ENCODE assay signal across 26 mouse cellular contexts in the genomic region with DNA sequence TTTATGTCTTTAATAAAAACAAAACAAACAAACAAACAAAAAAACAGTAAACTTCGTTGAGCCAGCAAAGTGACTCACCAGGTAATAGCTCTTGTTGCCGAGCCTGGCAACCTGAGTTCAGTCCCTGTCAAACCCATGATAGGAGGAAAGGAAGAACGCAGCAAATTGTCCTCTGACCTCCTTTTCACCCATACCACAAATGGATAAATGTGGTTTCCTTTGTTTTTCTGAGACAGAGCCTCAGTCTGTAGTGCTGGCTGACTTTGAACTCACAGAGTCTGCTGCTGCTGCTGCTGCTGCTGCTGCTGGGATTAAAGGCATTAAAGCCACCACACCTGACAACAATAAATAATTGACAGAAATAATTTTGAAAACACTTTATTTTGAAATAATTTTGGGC. TPM values are rescaled to one million over a fixed set of nuclear protein-coding genes. Genes with fewer than 3 reads are reported as not detected.
DNase-seq lines count a peak whose midpoint lies in the region; ATAC-seq and TF ChIP-seq lines count a peak whose summit lies in the region.
"Had no signal": no experiment of that assay in that cellular context is flagged by ENCODE, and none has a peak within 500 bp of the region (broad histone marks: within the 10 kb centered on the region; RNA-seq: fewer than 3 reads in every experiment).

No protein-coding gene starts in this region.

- TF ChIP-seq POLR2A in thymus, adult 2 months (IDR thresholded peaks at IDR 0.05; ENCODE audit: control insufficient read depth, extremely low read depth, insufficient read depth, low read length, poor library complexity) = no peak

- no peak for ATAC-seq in intestine, postnatal 0 days
- ATAC-seq: forebrain, embryonic 13.5 days; forebrain, embryonic 15.5 days; forebrain, postnatal 0 days; Patski had no signal

- no peaks in the 10 kb centered on the region for H3K36me3 ChIP-seq in thymus, adult 2 months (ENCODE audit: control insufficient read depth, insufficient read depth, low read length)
- peaks cover 34% of the 10 kb centered on the region for H3K36me3 ChIP-seq in intestine, postnatal 0 days (ENCODE audit: control insufficient read depth, insufficient read depth)

- peak overlapping the region; percentile 40; the same call in 1 of the 2 replicates for H3K27ac ChIP-seq in thymus, adult 2 months (ENCODE audit: control insufficient read depth, insufficient read depth, low read length)
- no peak overlapping the region for H3K27ac ChIP-seq in intestine, postnatal 0 days (ENCODE audit: low read depth, low read length)
- H3K27ac ChIP-seq: embryonic facial prominence, embryonic 10.5 days; embryonic facial prominence, embryonic 12.5 days; forebrain, embryonic 13.5 days; forebrain, embryonic 15.5 days had no signal

- H3K4me2 ChIP-seq in intestine, postnatal 0 days (replicated peaks; ENCODE audit: low read depth) = no peak overlapping the region
- H3K4me2 ChIP-seq: embryonic facial prominence, embryonic 12.5 days; forebrain, embryonic 13.5 days; forebrain, embryonic 15.5 days had no signal

- WGBS in thymus, adult 2 months = 23% methylated on average over 3 of the region's 3 CpGs
- WGBS in intestine, postnatal 0 days = 71% methylated on average over 3 of the region's 3 CpGs

- DNase-seq in thymus, adult 2 months = no peak
- DNase-seq in thymus, adult 18-20 months = no peak
- peak; percentile 37 for DNase-seq in thymus, postnatal 14 days
- DNase-seq in thymus, postnatal 10 days (ENCODE audit: low spot score in 2 of 2) = no peak
- peak; percentile 46 for DNase-seq in T-cell, adult 2 months (ENCODE audit: low spot score)
- DNase-seq in cerebellum, postnatal 25 days = no peak
- DNase-seq: adrenal gland, adult 2 months; adrenal gland, postnatal 10 days; adrenal gland, postnatal 25 days; cerebellum, adult 11 months; cerebellum, adult 18-20 months; cerebellum, adult 8-10 months; cerebellum, adult 9-11 months; cerebellum, postnatal 14 days; forebrain, postnatal 0 days had no signal

- no peaks in the 10 kb centered on the region for H3K27me3 ChIP-seq in thymus, adult 2 months (ENCODE audit: control insufficient read depth, insufficient read depth, low read length)
- no peaks in the 10 kb centered on the region for H3K27me3 ChIP-seq in intestine, postnatal 0 days (replicated peaks; ENCODE audit: control insufficient read depth, insufficient read depth, low read length)
- H3K27me3 ChIP-seq: CH12.LX; embryonic facial prominence, embryonic 12.5 days; forebrain, embryonic 13.5 days; forebrain, embryonic 15.5 days; Patski had no signal

- H3K4me3 ChIP-seq in thymus, adult 2 months (ENCODE audit: control insufficient read depth, insufficient read depth, low read length) = no peak overlapping the region
- H3K4me3 ChIP-seq in intestine, postnatal 0 days (ENCODE audit: low read depth, low read length) = no peak overlapping the region
- H3K4me3 ChIP-seq: embryonic facial prominence, embryonic 10.5 days; embryonic facial prominence, embryonic 12.5 days; forebrain, embryonic 13.5 days; forebrain, embryonic 15.5 days had no signal

- H3K9me3 ChIP-seq in intestine, postnatal 0 days (ENCODE audit: control insufficient read depth) = no peaks in the 10 kb centered on the region
- H3K9me3 ChIP-seq: embryonic facial prominence, embryonic 10.5 days; embryonic facial prominence, embryonic 12.5 days; forebrain, embryonic 13.5 days; forebrain, embryonic 15.5 days; G1E had no signal

- peaks cover 61% of the 10 kb centered on the region for H3K4me1 ChIP-seq in thymus, adult 2 months (replicated peaks; ENCODE audit: control insufficient read depth, insufficient read depth, low read length)
- H3K4me1 ChIP-seq in intestine, postnatal 0 days (replicated peaks; ENCODE audit: control insufficient read depth, insufficient read depth, low read length) = peaks cover 3% of the 10 kb centered on the region; the same call in 1 of the 2 replicates

- TF ChIP-seq CTCF in thymus, adult 2 months (IDR thresholded peaks at IDR 0.05; ENCODE audit: borderline replicate concordance, control insufficient read depth, extremely low read depth, insufficient read depth, low read length, poor library complexity) = no peak
- TF ChIP-seq CTCF in intestine, postnatal 0 days (IDR thresholded peaks at IDR 0.05; ENCODE audit: low read depth) = no peak

- no peak overlapping the region for H3K9ac ChIP-seq in intestine, postnatal 0 days (ENCODE audit: low read depth, low read length)
- H3K9ac ChIP-seq: embryonic facial prominence, embryonic 12.5 days; forebrain, embryonic 13.5 days; forebrain, embryonic 15.5 days; forebrain, postnatal 0 days had no signal

RNA-seq across cellular contexts. Expression of a gene that starts 3.2 kb away (rescaled TPM):
- polyA plus RNA-seq in thymus, adult 2 months (2012; rRNA removed) = 65.5 and 69.1 TPM in 2 replicates
- polyA plus RNA-seq in intestine, postnatal 0 days (2015; fragmentation: Nextera tagmentation; extraction: Ambion mirVana) = 17.5 and 18.6 TPM in 2 replicates

RNA-seq across cellular contexts. Expression of a gene that starts 3.3 kb away (rescaled TPM):
- polyA plus RNA-seq in thymus, adult 2 months (2012; rRNA removed) = 118 and 155 TPM in 2 replicates
- polyA plus RNA-seq in intestine, postnatal 0 days (2015; fragmentation: Nextera tagmentation; extraction: Ambion mirVana) = 1,235 and 1,272 TPM in 2 replicates

RNA-seq across cellular contexts. Expression of a gene that starts 17.3 kb away (rescaled TPM):
- polyA plus RNA-seq in thymus, adult 2 months (2012; rRNA removed) = 0.79 and 0.80 TPM in 2 replicates
- polyA plus RNA-seq in intestine, postnatal 0 days (2015; fragmentation: Nextera tagmentation; extraction: Ambion mirVana) = 0.64 and 1.1 TPM in 2 replicates
- polyA plus RNA-seq: C2C12; cortical plate, adult 2 months; embryonic facial prominence, embryonic 12.5 days; forebrain, embryonic 13.5 days; forebrain, embryonic 15.5 days; forebrain, postnatal 0 days; G1E; Patski had no signal

RNA-seq across cellular contexts. Expression of a gene that starts 19.5 kb away (rescaled TPM):
- polyA plus RNA-seq in thymus, adult 2 months (2012; rRNA removed) = 144 and 166 TPM in 2 replicates
- 143 and 145 TPM in 2 replicates for polyA plus RNA-seq in intestine, postnatal 0 days (2015; fragmentation: Nextera tagmentation; extraction: Ambion mirVana)

RNA-seq across cellular contexts. Expression of a gene that starts 39.2 kb away (rescaled TPM):
- 446 and 456 TPM in 2 replicates for polyA plus RNA-seq in thymus, adult 2 months (2012; rRNA removed)
- 3.0 and 3.4 TPM in 2 replicates for polyA plus RNA-seq in intestine, postnatal 0 days (2015; fragmentation: Nextera tagmentation; extraction: Ambion mirVana)
- polyA plus RNA-seq: adrenal gland, adult 2 months; brain, embryonic 14.5 days; cortical plate, adult 2 months; forebrain, embryonic 13.5 days; forebrain, embryonic 15.5 days; G1E had no signal

Comparison
In these comparisons a context has a peak if more than half of its experiments do, and no peak if none do; other contexts are left out.
1. DNase-seq: peak in thymus, postnatal 14 days (single experiment) and T-cell, adult 2 months (single experiment); none in thymus, adult 2 months (single experiment), thymus, adult 18-20 months (0 of 2), thymus, postnatal 10 days (0 of 2) and cerebellum, postnatal 25 days (0 of 2).